Mouse (Mus musculus) CH12.LX (cell line): ENCODE data around the gene Kcnma1. TPM values are rescaled to one million over a fixed set of nuclear protein-coding genes. Genes with fewer than 3 reads are reported as not detected.

Experiments used
- DNase-seq: peaks from one replicate; pipeline ENCODE4 v3.0.0-alpha.2; 2013; ENCODE audit errors: extremely low read depth
- H3K27ac ChIP-seq: 2 replicates; pipeline ENCODE4 v1.5.1; 2012; ENCODE audit warnings: low read depth, mild to moderate bottlenecking, control low read depth, moderate library complexity; ENCODE audit not compliant: insufficient read depth
- H3K27me3 ChIP-seq: replicated peaks from 2 replicates; pipeline ENCODE3; 2012; ENCODE audit warnings: inconsistent platforms
- H3K36me3 ChIP-seq, 2 experiments: replicated peaks in 1 of 2; 2 replicates each; pipeline versions ENCODE3 to v1.6.1; 2012; ENCODE audit warnings: inconsistent platforms in 1 of 2, low read length in 1 of 2, mild to moderate bottlenecking in 1 of 2, mixed read lengths in 1 of 2, moderate library complexity in 1 of 2; ENCODE audit not compliant: control insufficient read depth in 1 of 2, insufficient read depth in 1 of 2
- H3K4me1 ChIP-seq, 2 experiments: 2 replicates each; pipeline ENCODE4 v1.6.1; 2012; ENCODE audit warnings: inconsistent platforms in 1 of 2, moderate library complexity in 1 of 2; ENCODE audit not compliant: insufficient read depth in 2 of 2, control insufficient read depth in 1 of 2
- H3K4me2 ChIP-seq: 2 replicates; pipeline ENCODE4 v1.6.1; 2012; ENCODE audit warnings: low read depth, mild to moderate bottlenecking, control low read depth; ENCODE audit not compliant: poor library complexity, insufficient read depth, severe bottlenecking
- H3K4me3 ChIP-seq, 3 experiments: fragments of 150-350 bp in 1 of 3; sonication (generic) in 1 of 3; replicated peaks in 1 of 3; 2 replicates each; pipeline versions ENCODE3 to v1.5.1; 2011 to 2012; ENCODE audit warnings: low read depth in 2 of 3, low read length in 2 of 3, mild to moderate bottlenecking in 2 of 3, moderate library complexity in 2 of 3, control low read depth in 1 of 3, improper control_type of control experiment in 1 of 3, inconsistent platforms in 1 of 3, mixed read lengths in 1 of 3; ENCODE audit not compliant: poor library complexity in 1 of 3
- H3K79me2 ChIP-seq: replicated peaks from 2 replicates; pipeline ENCODE4 v1.6.1; 2012; ENCODE audit warnings: mild to moderate bottlenecking, moderate library complexity; ENCODE audit not compliant: control insufficient read depth, poor library complexity, insufficient read depth, severe bottlenecking; ENCODE audit errors: extremely low read depth
- H3K9ac ChIP-seq: 2 replicates; pipeline ENCODE4 v1.6.1; 2012; ENCODE audit warnings: low read depth, mild to moderate bottlenecking, control low read depth, moderate library complexity; ENCODE audit not compliant: insufficient read depth
- H3K9me3 ChIP-seq: replicated peaks from 2 replicates; pipeline ENCODE3; 2012; ENCODE audit warnings: low read length, inconsistent platforms, mixed read lengths
- BHLHE40 ChIP-seq: IDR thresholded peaks from 2 replicates; pipeline ENCODE4 v1.6.1; 2011; ENCODE audit warnings: mild to moderate bottlenecking, low read depth, low read length, improper control_type of control experiment
- CHD1 ChIP-seq: IDR thresholded peaks from 2 replicates; pipeline ENCODE4 v1.6.1; 2012; ENCODE audit warnings: low read depth, low read length, improper control_type of control experiment, inconsistent platforms
- CTCF ChIP-seq, 2 experiments: IDR thresholded peaks in 1 of 2; conservative IDR thresholded peaks in 1 of 2; 2 replicates each; pipeline ENCODE4 v1.5.1; 2011 to 2012; ENCODE audit warnings: low read depth in 2 of 2, low read length in 2 of 2, improper control_type of control experiment in 1 of 2, inconsistent platforms in 1 of 2, mild to moderate bottlenecking in 1 of 2, moderate library complexity in 1 of 2
- E2F4 ChIP-seq: IDR thresholded peaks from 2 replicates; pipeline ENCODE4 v1.6.1; 2011; ENCODE audit warnings: low read depth, low read length, improper control_type of control experiment; ENCODE audit not compliant: insufficient replicate concordance
- ELF1 ChIP-seq: IDR thresholded peaks from 2 replicates; pipeline ENCODE4 v1.6.1; 2014; ENCODE audit warnings: low read depth, mild to moderate bottlenecking, inconsistent platforms, low read length, improper control_type of control experiment
- EP300 ChIP-seq: IDR thresholded peaks from 2 replicates; pipeline ENCODE4 v1.6.1; 2011; ENCODE audit warnings: low read length, improper control_type of control experiment
- ETS1 ChIP-seq: conservative IDR thresholded peaks from 2 replicates; pipeline ENCODE4 v1.6.1; 2012; ENCODE audit warnings: low read depth, mild to moderate bottlenecking, inconsistent platforms, low read length, improper control_type of control experiment, moderate library complexity
- GABPA ChIP-seq: IDR thresholded peaks from 2 replicates; pipeline ENCODE4 v1.6.1; 2012; ENCODE audit warnings: low read depth, low read length, improper control_type of control experiment, inconsistent platforms; ENCODE audit not compliant: insufficient replicate concordance
- HCFC1 ChIP-seq: IDR thresholded peaks from 2 replicates; pipeline ENCODE4 v1.6.1; 2012; ENCODE audit warnings: low read depth, mild to moderate bottlenecking, inconsistent platforms, low read length, improper control_type of control experiment
- IRF4 ChIP-seq: IDR thresholded peaks from 2 replicates; pipeline ENCODE4 v1.6.1; 2014; ENCODE audit warnings: low read depth, mild to moderate bottlenecking, inconsistent platforms, low read length, improper control_type of control experiment
- JUN ChIP-seq: IDR thresholded peaks from 2 replicates; pipeline ENCODE4 v1.6.1; 2011; ENCODE audit warnings: low read depth, mild to moderate bottlenecking, low read length, improper control_type of control experiment, moderate library complexity; ENCODE audit not compliant: insufficient read depth
- JUND ChIP-seq: conservative IDR thresholded peaks from 2 replicates; pipeline ENCODE4 v1.6.1; 2011; ENCODE audit warnings: low read depth, low read length, improper control_type of control experiment
- MAFK ChIP-seq: IDR thresholded peaks from 2 replicates; pipeline ENCODE4 v1.6.1; 2011; ENCODE audit warnings: low read length, improper control_type of control experiment; ENCODE audit not compliant: insufficient replicate concordance
- MAX ChIP-seq: IDR thresholded peaks from 2 replicates; pipeline ENCODE4 v1.6.1; 2011; ENCODE audit warnings: low read length, improper control_type of control experiment
- MAZ ChIP-seq: IDR thresholded peaks from 2 replicates; pipeline ENCODE4 v1.6.1; 2012; ENCODE audit warnings: low read depth, mild to moderate bottlenecking, inconsistent platforms, low read length, improper control_type of control experiment, moderate library complexity
- MEF2A ChIP-seq: IDR thresholded peaks from 2 replicates; pipeline ENCODE4 v1.6.1; 2014; ENCODE audit warnings: low read depth, mild to moderate bottlenecking, inconsistent platforms, low read length, improper control_type of control experiment, borderline replicate concordance
- MXI1 ChIP-seq: IDR thresholded peaks from 2 replicates; pipeline ENCODE4 v1.6.1; 2011; ENCODE audit warnings: mild to moderate bottlenecking, low read depth, low read length, improper control_type of control experiment
- MYC ChIP-seq: IDR thresholded peaks from 2 replicates; pipeline ENCODE4 v1.6.1; 2011; ENCODE audit warnings: low read depth, mild to moderate bottlenecking, improper control_type of control experiment, low read length
- NELFE ChIP-seq: IDR thresholded peaks from 2 replicates; pipeline ENCODE4 v1.6.1; 2011; ENCODE audit warnings: low read depth, low read length, improper control_type of control experiment
- NRF1 ChIP-seq: IDR thresholded peaks from 2 replicates; pipeline ENCODE4 v1.6.1; 2014; ENCODE audit warnings: low read depth, mild to moderate bottlenecking, inconsistent platforms, low read length, improper control_type of control experiment, moderate library complexity
- PAX5 ChIP-seq: IDR thresholded peaks from 2 replicates; pipeline ENCODE4 v1.6.1; 2012; ENCODE audit warnings: low read length, inconsistent platforms, mixed read lengths
- RAD21 ChIP-seq: IDR thresholded peaks from 2 replicates; pipeline ENCODE4 v1.6.1; 2011; ENCODE audit warnings: low read depth, mild to moderate bottlenecking, low read length, improper control_type of control experiment, moderate library complexity
- RCOR1 ChIP-seq: conservative IDR thresholded peaks from 2 replicates; pipeline ENCODE4 v1.6.1; 2012; ENCODE audit warnings: low read depth, mild to moderate bottlenecking, inconsistent platforms, low read length, improper control_type of control experiment
- SMC3 ChIP-seq: IDR thresholded peaks from 2 replicates; pipeline ENCODE4 v1.6.1; 2011; ENCODE audit warnings: low read depth, low read length, improper control_type of control experiment
- TBP ChIP-seq: conservative IDR thresholded peaks from 2 replicates; pipeline ENCODE4 v1.6.1; 2011; ENCODE audit warnings: low read depth, low read length, improper control_type of control experiment
- USF2 ChIP-seq: conservative IDR thresholded peaks from 2 replicates; pipeline ENCODE4 v1.6.1; 2011; ENCODE audit warnings: low read depth, low read length, improper control_type of control experiment
- ZC3H11A ChIP-seq: IDR thresholded peaks from 2 replicates; pipeline ENCODE4 v1.6.1; 2012; ENCODE audit warnings: low read depth, mild to moderate bottlenecking, inconsistent platforms, low read length, improper control_type of control experiment
- ZKSCAN1 ChIP-seq: IDR thresholded peaks from 2 replicates; pipeline ENCODE4 v1.6.1; 2012; ENCODE audit warnings: low read depth, inconsistent platforms, low read length, improper control_type of control experiment, borderline replicate concordance
- dilution Hi-C: fragments of 300-500 bp; cut with MboI; formaldehyde crosslinking; loops from 2 replicates; pipeline ENCODE4 v1.14.3; 2020; ENCODE audit warnings: low sequenced_read_pairs; ENCODE audit not compliant: extremely low pct_unique_long_range_greater_than_20kb, extremely low pct_ligation_motif_present
- in situ Hi-C: fragments of 300-500 bp; cut with MboI; formaldehyde crosslinking; loops from 3 replicates; pipeline ENCODE4 v1.14.3; 2019; ENCODE audit warnings: low sequenced_read_pairs, low pct_ligation_motif_present, low pct_unique_long_range_greater_than_20kb, mixed read lengths
- polyA plus RNA-seq: library from polyadenylated mRNA; unstranded; fragments of >175 nt; gene quantifications from 2 replicates; pipeline ENCODE4 v1.2.1, GENCODE M21; 2012; ENCODE audit warnings: low read depth; ENCODE audit not compliant: insufficient read length
- total RNA-seq, 2 experiments: library from RNA; depleted of rRNA; stranded (reverse); fragments of 300-350 nt in 1 of 2; fragments of >200 nt in 1 of 2; gene quantifications; 2 replicates each; pipeline ENCODE4 v1.2.3; 2012 to 2014

The Kcnma1 gene
- total and polyA plus RNA-seq, 3 experiments = 0.10 to 0.17 (median 0.12) TPM

DNA sequence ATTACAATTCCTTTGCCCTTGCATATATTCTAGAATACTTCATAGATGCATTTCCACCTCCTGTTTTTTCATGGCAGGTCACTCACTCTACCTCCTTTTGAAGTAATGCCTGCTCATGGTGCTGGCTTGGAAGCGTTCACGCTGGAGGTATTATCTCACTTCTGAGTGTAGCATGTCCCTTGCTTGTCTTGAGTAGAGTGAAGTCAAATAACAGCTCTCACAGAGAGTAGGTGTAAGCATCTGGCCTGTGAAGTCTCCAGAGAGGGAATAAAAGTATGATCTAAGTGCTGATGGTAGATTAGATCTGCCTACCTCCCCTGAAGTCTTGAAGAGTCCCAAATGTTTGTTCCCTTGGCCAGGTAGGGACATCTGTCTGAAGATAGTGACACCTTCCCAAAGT, 607.2 kb downstream of the Kcnma1 start:
- dilution Hi-C loops = no loop called here
- in situ Hi-C loops = no loop called here
- no peak for DNase-seq
- Histone ChIP-seq H3K4me1 (no peaks in the 10 kb centered on the region), H3K79me2 (no peaks in the 10 kb centered on the region), H3K9me3 (no peaks in the 10 kb centered on the region), H3K27me3 (no peaks in the 10 kb centered on the region), H3K36me3 (no peaks in the 10 kb centered on the region), H3K4me2 (no peak overlapping the region), H3K9ac (no peak overlapping the region), H3K27ac (no peak overlapping the region), H3K4me3 (no peak overlapping the region)
- TF ChIP-seq CHD1 (no peak), SMC3 (no peak), JUND (no peak), MYC (no peak), IRF4 (no peak), RAD21 (no peak), MAFK (no peak), MAX (no peak), GABPA (no peak), ELF1 (no peak), HCFC1 (no peak), JUN (no peak), RCOR1 (no peak), CTCF (conservative IDR thresholded peaks at IDR 0.05 in 1 of 2, IDR thresholded peaks at IDR 0.05 in 1 of 2; ENCODE audit: low read depth in 2 of 2, low read length in 2 of 2) (no peak), TBP (no peak), MEF2A (no peak), ETS1 (no peak)

DNA sequence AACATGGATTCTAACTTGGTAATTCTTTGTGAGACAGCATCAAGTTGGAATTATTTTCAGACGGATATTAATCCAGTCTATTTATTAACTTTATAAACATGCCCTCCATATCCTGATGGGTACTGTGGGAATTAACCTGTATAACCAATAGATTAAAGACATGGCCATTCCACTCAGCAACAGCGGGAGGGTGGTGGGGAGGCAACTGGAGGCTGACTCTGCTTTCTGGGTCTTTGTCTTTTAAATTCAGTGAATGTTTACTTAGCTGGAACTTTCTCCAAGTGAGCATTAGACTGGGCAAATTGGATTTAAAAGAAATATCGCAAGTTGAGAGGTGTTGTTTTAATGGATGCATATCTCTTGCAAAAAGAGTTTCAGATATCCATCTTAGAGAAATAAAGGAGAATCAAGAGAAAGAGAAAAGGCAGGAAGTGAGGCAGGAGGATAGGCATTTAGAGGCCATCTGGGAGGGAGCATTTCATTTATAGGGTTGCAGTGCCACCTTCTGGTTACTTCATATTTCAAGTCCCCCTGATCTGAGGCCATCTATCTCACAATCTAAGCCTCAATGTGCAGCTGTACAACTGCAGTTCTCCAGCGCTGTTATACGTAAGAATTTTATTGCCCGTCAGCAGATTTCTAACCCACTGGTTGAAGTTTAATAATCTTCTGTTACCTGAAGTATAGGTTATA, 613.4 kb downstream of the Kcnma1 start:
- no peaks in the 10 kb centered on the region for H3K27me3 ChIP-seq
- no peak overlapping the region for H3K4me2 ChIP-seq
- H3K36me3 ChIP-seq = no peaks in the 10 kb centered on the region
- no peak overlapping the region for H3K9ac ChIP-seq
- no peaks in the 10 kb centered on the region for H3K79me2 ChIP-seq
- no peaks in the 10 kb centered on the region for H3K4me1 ChIP-seq
- in situ Hi-C loops (no loop called here), dilution Hi-C loops (no loop called here)
- DNase-seq = peak; percentile 74
- H3K27ac ChIP-seq = no peak overlapping the region
- no peak overlapping the region for H3K4me3 ChIP-seq
- H3K9me3 ChIP-seq = no peaks in the 10 kb centered on the region
- TF ChIP-seq BHLHE40 (no peak), MAZ (no peak), ELF1 (no peak), CTCF (conservative IDR thresholded peaks at IDR 0.05 in 1 of 2, IDR thresholded peaks at IDR 0.05 in 1 of 2; ENCODE audit: low read depth in 2 of 2, low read length in 2 of 2) (peak; percentile 21 to 72; a peak in 2 of 4 replicates), NELFE (no peak), SMC3 (peak; percentile 69), ZC3H11A (peak; percentile 20; the same call in 1 of the 2 replicates), CHD1 (no peak), MXI1 (no peak), EP300 (no peak), TBP (no peak), ZKSCAN1 (no peak), NRF1 (no peak), RAD21 (peak; percentile 83), IRF4 (no peak), PAX5 (no peak), USF2 (no peak), E2F4 (no peak)
